Mouse (Mus musculus) intestine, embryonic 15.5 days (tissue): ENCODE results near the gene Siglece. TPM values are rescaled to one million over a fixed set of nuclear protein-coding genes. Genes with fewer than 3 reads are reported as not detected.

Experiments used
- ATAC-seq: fragments of 200-750 bp; cut with Nextera tagmentation; 2 replicates; pipeline ENCODE4 v1.8.0; 2017; ENCODE audit warnings: moderate TSS enrichment, moderate library complexity
- H3K27ac ChIP-seq: fragments of 300-500 bp; sonication (generic); 2 replicates; pipeline ENCODE4 v1.5.1; 2015; ENCODE audit warnings: mild to moderate bottlenecking, inconsistent platforms
- H3K27me3 ChIP-seq: fragments of 300-500 bp; sonication (generic); replicated peaks from 2 replicates; pipeline ENCODE4 v1.6.1; 2015; ENCODE audit warnings: inconsistent platforms
- H3K36me3 ChIP-seq: fragments of 300-500 bp; sonication (generic); 2 replicates; pipeline ENCODE4 v1.6.1; 2015; ENCODE audit warnings: inconsistent platforms
- H3K4me1 ChIP-seq: fragments of 300-500 bp; sonication (generic); replicated peaks from 2 replicates; pipeline ENCODE4 v1.6.1; 2015; ENCODE audit warnings: inconsistent platforms
- H3K4me2 ChIP-seq: fragments of 300-500 bp; sonication (generic); replicated peaks from 2 replicates; pipeline ENCODE4 v1.6.1; 2015; ENCODE audit warnings: mild to moderate bottlenecking, inconsistent platforms
- H3K4me3 ChIP-seq: fragments of 300-500 bp; sonication (generic); replicated peaks from 2 replicates; pipeline ENCODE4 v1.5.1; 2015; ENCODE audit warnings: inconsistent platforms
- H3K9ac ChIP-seq: fragments of 300-500 bp; sonication (generic); 2 replicates; pipeline ENCODE4 v1.6.1; 2015; ENCODE audit warnings: inconsistent platforms
- H3K9me3 ChIP-seq: fragments of 300-500 bp; sonication (generic); 2 replicates; pipeline ENCODE4 v1.6.1; 2016; ENCODE audit warnings: inconsistent platforms
- WGBS: fragments of 180-500 bp; shearing (Covaris S2); methylation state at CpG from one replicate; pipeline ENCODE4 v1.1.7; 2015; 5-methylcytosine and 5-hydroxymethylcytosine counted together
- polyA plus RNA-seq: library from polyadenylated mRNA; unstranded; fragments of >200 nt; fragmentation: Nextera tagmentation; extraction: Ambion mirVana; gene quantifications from 2 replicates; pipeline ENCODE4 v1.2.1, GENCODE M21; 2015

The Siglece gene
- polyA plus RNA-seq, 1 experiment from 2014 or later = 1.8 TPM

GRCm38 (mm10) chr7:43662804-43663203, 2.8 kb upstream of the Siglece start:
- Histone ChIP-seq H3K4me1 (no peaks in the 10 kb centered on the region), H3K27me3 (no peaks in the 10 kb centered on the region), H3K9me3 (no peaks in the 10 kb centered on the region), H3K9ac (no peak overlapping the region), H3K4me3 (no peak overlapping the region), H3K4me2 (no peak overlapping the region), H3K36me3 (no peaks in the 10 kb centered on the region), H3K27ac (no peak overlapping the region)
- no peak for ATAC-seq
- 88% methylated on average over 1 of the region's 1 CpGs for WGBS

- Histone ChIP-seq H3K9ac (no peak overlapping the region), H3K4me3 (no peak overlapping the region), H3K36me3 (no peaks in the 10 kb centered on the region), H3K27me3 (no peaks in the 10 kb centered on the region), H3K9me3 (no peaks in the 10 kb centered on the region), H3K4me2 (no peak overlapping the region), H3K4me1 (no peaks in the 10 kb centered on the region), H3K27ac (no peak overlapping the region)
- 61% methylated on average over 6 of the region's 6 CpGs for WGBS
- no peak for ATAC-seq
These were observed 3.7 kb downstream of the Siglece start for GRCm38 (mm10) chr7:43656232-43656631.

GRCm38 (mm10) chr7:43654519-43654918, 5.4 kb downstream of the Siglece start:
- Histone ChIP-seq H3K4me2 (no peak overlapping the region), H3K9ac (no peak overlapping the region), H3K9me3 (no peaks in the 10 kb centered on the region), H3K36me3 (no peaks in the 10 kb centered on the region), H3K27ac (no peak overlapping the region), H3K27me3 (no peaks in the 10 kb centered on the region), H3K4me3 (no peak overlapping the region), H3K4me1 (no peaks in the 10 kb centered on the region)
- no peak for ATAC-seq
- WGBS = 70% methylated on average over 3 of the region's 3 CpGs

GRCm38 (mm10) chr7:43652683-43653082, 7.3 kb downstream of the Siglece start:
- Histone ChIP-seq H3K4me2 (no peak overlapping the region), H3K27me3 (no peaks in the 10 kb centered on the region), H3K36me3 (no peaks in the 10 kb centered on the region), H3K9me3 (no peaks in the 10 kb centered on the region), H3K9ac (no peak overlapping the region), H3K27ac (no peak overlapping the region), H3K4me3 (no peak overlapping the region), H3K4me1 (no peaks in the 10 kb centered on the region)
- 86% methylated on average over 6 of the region's 6 CpGs for WGBS
- ATAC-seq = no peak

- no peak overlapping the region for H3K9ac ChIP-seq
- no peak overlapping the region for H3K4me3 ChIP-seq
- H3K4me1 ChIP-seq = no peaks in the 10 kb centered on the region
- no peaks in the 10 kb centered on the region for H3K9me3 ChIP-seq
- no peaks in the 10 kb centered on the region for H3K27me3 ChIP-seq
- H3K27ac ChIP-seq = no peak overlapping the region
- 75% methylated on average over 17 of the region's 17 CpGs for WGBS
- no peak for ATAC-seq
- H3K4me2 ChIP-seq = no peak overlapping the region
- H3K36me3 ChIP-seq = no peaks in the 10 kb centered on the region
These were observed 16.8 kb downstream of the Siglece start for GRCm38 (mm10) chr7:43643046-43643652.

GRCm38 (mm10) chr7:43642587-43642986, 17.4 kb downstream of the Siglece start:
- Histone ChIP-seq H3K9ac (no peak overlapping the region), H3K36me3 (no peaks in the 10 kb centered on the region), H3K27me3 (no peaks in the 10 kb centered on the region), H3K27ac (no peak overlapping the region), H3K4me2 (no peak overlapping the region), H3K9me3 (no peaks in the 10 kb centered on the region), H3K4me3 (no peak overlapping the region), H3K4me1 (no peaks in the 10 kb centered on the region)
- 78% methylated on average over 5 of the region's 5 CpGs for WGBS
- no peak for ATAC-seq

GRCm38 (mm10) chr7:43637118-43637517, 22.8 kb downstream of the Siglece start:
- Histone ChIP-seq H3K36me3 (no peaks in the 10 kb centered on the region), H3K4me3 (no peak overlapping the region), H3K4me2 (no peak overlapping the region), H3K9ac (no peak overlapping the region), H3K9me3 (no peaks in the 10 kb centered on the region), H3K27me3 (no peaks in the 10 kb centered on the region), H3K4me1 (peaks cover 3% of the 10 kb centered on the region; the same call in 1 of the 2 replicates), H3K27ac (no peak overlapping the region)
- WGBS = 85% methylated on average over 1 of the region's 1 CpGs
- ATAC-seq = no peak

- Histone ChIP-seq H3K4me2 (no peak overlapping the region; the same call in 1 of the 2 replicates), H3K4me3 (no peak overlapping the region), H3K27me3 (no peaks in the 10 kb centered on the region), H3K9me3 (no peaks in the 10 kb centered on the region), H3K36me3 (no peaks in the 10 kb centered on the region), H3K4me1 (peaks cover 3% of the 10 kb centered on the region; the same call in 1 of the 2 replicates), H3K27ac (no peak overlapping the region), H3K9ac (no peak overlapping the region)
- 58% methylated on average over 2 of the region's 2 CpGs for WGBS
- ATAC-seq = no peak; the same call in 1 of the 2 replicates
These were observed 23.8 kb downstream of the Siglece start for GRCm38 (mm10) chr7:43636194-43636593.

- no peaks in the 10 kb centered on the region for H3K36me3 ChIP-seq
- H3K9ac ChIP-seq = no peak within 1 kb of the TSS
- no peaks in the 10 kb centered on the region for H3K27me3 ChIP-seq
- H3K4me3 ChIP-seq = no peak within 1 kb of the TSS
- peaks cover 3% of the 10 kb centered on the region; the same call in 1 of the 2 replicates for H3K4me1 ChIP-seq
- H3K4me2 ChIP-seq = no peak within 1 kb of the TSS; the same call in 1 of the 2 replicates
- H3K27ac ChIP-seq = no peak within 1 kb of the TSS
- peak; percentile 96 for ATAC-seq
- WGBS = 33% methylated on average over 6 of the region's 6 CpGs
- no peaks in the 10 kb centered on the region for H3K9me3 ChIP-seq
These were observed 25.5 kb downstream of the Siglece start, which contains the start of gene Ceacam18 for GRCm38 (mm10) chr7:43634500-43634899. Gene Ceacam18, plus strand, starts transcription at chr7:43634707.

GRCm38 (mm10) chr7:43633940-43634339, 26.0 kb downstream of the Siglece start:
- 55% methylated on average over 4 of the region's 4 CpGs for WGBS

GRCm38 (mm10) chr7:43625794-43626422, 34.1 kb downstream of the Siglece start:
- Histone ChIP-seq H3K27ac (no peak overlapping the region), H3K36me3 (no peaks in the 10 kb centered on the region), H3K9me3 (no peaks in the 10 kb centered on the region), H3K4me1 (no peaks in the 10 kb centered on the region), H3K27me3 (no peaks in the 10 kb centered on the region), H3K4me3 (no peak overlapping the region), H3K9ac (no peak overlapping the region), H3K4me2 (no peak overlapping the region)
- ATAC-seq = no peak
- WGBS = 81% methylated on average over 8 of the region's 8 CpGs

More at GRCm38 (mm10) chr7:43633940-43634339, 26.0 kb downstream of the Siglece start:
- H3K9me3 ChIP-seq = no peaks in the 10 kb centered on the region
- no peak overlapping the region for H3K4me3 ChIP-seq
- H3K9ac ChIP-seq = no peak overlapping the region
- no peak overlapping the region for H3K27ac ChIP-seq
- no peaks in the 10 kb centered on the region for H3K36me3 ChIP-seq
- no peak overlapping the region for H3K4me2 ChIP-seq
- ATAC-seq = peak; percentile 64
- no peaks in the 10 kb centered on the region for H3K27me3 ChIP-seq
- H3K4me1 ChIP-seq = peaks cover 3% of the 10 kb centered on the region; the same call in 1 of the 2 replicates

- ATAC-seq = no peak
- 83% methylated on average over 3 of the region's 3 CpGs for WGBS
These were observed 34.9 kb downstream of the Siglece start for GRCm38 (mm10) chr7:43625065-43625464.

GRCm38 (mm10) chr7:43623819-43624218, 36.1 kb downstream of the Siglece start:
- Histone ChIP-seq H3K4me1 (no peaks in the 10 kb centered on the region), H3K4me3 (no peak overlapping the region), H3K27ac (no peak overlapping the region), H3K9ac (no peak overlapping the region), H3K27me3 (no peaks in the 10 kb centered on the region), H3K4me2 (no peak overlapping the region), H3K36me3 (no peaks in the 10 kb centered on the region), H3K9me3 (no peaks in the 10 kb centered on the region)
- WGBS = 15% methylated on average over 10 of the region's 10 CpGs
- no peak for ATAC-seq

More at GRCm38 (mm10) chr7:43625065-43625464, 34.9 kb downstream of the Siglece start:
- Histone ChIP-seq H3K4me2 (no peak overlapping the region), H3K36me3 (no peaks in the 10 kb centered on the region), H3K4me1 (no peaks in the 10 kb centered on the region), H3K9me3 (no peaks in the 10 kb centered on the region), H3K4me3 (no peak overlapping the region), H3K9ac (no peak overlapping the region), H3K27me3 (no peaks in the 10 kb centered on the region), H3K27ac (no peak overlapping the region)
